Mouse (Mus musculus) embryo, embryonic 10.5 days (tissue): Measurements from ENCODE around the gene Minar1.

Experiments
- DNase-seq: peaks from one replicate; pipeline ENCODE4 v3.0.0-alpha.2; 2015; ENCODE audit warnings: low spot score

Minar1 gene

GRCm38 (mm10) chr9:89623006-89623760 lies at the start of gene Minar1:
Minar1 (minus strand) TSS chr9:89623125.
- peak; percentile 68 for DNase-seq

DNA sequence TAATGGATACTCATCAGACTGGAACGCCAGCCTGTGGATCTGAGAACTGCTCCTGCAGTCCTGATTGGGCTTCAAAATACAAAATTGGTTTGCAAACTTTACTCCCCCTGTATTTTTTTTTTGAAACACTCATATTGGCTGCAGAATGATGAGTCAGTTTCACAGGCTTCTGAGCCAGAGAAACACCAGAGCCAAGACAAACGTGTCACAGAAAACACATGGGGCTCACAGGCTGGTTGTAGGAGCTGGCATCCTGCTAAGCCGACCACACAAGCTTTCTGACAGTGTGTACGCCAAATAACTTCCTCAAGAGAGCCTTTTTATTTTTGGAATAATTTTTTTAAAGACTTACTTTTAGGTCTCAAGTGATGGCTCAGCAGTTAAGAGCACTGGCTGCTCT lies 47.0 kb upstream of the Minar1 start:
- DNase-seq, result no peak

DNA sequence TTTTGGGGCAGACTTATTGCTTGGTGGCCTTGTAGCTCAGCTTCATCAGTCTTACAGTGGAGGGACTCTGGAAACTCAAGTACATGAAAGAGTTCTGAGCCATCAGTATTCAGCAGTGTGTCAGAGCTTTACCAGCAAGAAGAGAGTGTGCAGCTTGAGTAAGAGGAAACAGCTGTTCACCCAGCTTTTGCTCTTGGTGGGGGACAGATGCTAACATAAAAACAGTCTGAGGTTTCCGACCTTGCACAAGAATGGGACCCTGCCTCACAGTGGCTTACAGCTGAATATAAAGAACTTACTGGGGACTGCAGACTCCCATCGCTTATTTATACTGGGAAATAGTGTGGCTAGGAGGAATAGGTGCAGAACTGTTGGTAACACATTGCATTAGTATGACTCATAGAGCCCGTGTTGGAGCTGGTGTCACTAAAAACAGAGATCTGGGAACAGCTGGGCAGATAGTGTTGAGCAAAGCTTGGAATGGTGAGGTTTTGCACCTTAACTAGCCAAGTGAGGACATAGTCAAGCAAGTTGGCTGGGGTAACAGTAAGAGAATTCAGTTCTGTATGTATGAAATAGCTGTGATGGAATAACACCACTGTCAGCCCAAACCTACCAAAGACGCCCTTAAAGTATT lies 44.5 kb upstream of the Minar1 start:
- no peak for DNase-seq

DNA sequence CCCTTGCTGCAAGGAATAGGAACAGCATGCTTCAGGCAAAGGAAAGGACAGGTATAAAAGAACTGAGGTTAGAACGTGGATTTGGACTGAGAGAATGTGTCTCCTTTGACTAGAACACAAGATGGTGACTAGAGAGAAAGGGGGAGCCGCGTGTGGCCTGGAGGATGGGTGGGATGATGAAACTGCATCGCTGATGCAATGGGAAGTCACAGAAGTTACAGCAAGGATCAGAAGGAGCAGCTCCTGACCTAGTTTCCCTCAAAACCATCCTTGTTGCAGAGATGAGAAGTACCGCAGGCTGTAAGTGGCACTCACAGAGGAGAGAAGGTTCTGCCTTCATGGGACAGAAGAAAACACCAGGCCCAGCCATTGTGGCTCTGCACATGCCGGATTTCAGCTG lies 28.0 kb upstream of the Minar1 start:
- DNase-seq, result no peak

DNA sequence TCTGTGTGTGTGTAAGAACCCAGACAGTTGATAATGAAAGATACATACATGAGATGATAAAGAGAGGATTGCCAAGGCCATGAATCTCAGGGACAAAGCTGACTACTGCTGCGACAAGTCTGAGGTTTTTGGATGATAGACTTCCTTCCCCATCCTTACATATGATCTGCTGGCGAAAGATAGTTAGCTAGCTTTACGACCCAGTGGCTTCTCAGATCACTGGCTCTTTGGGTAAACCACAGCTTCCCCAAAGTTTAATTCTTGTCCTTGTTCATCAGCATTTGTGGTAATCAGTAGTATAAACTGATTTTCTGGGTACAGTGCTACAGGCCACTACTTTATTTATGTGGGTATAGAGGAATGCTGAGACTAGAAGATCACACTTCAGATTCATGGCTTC lies 14.5 kb upstream of the Minar1 start:
- DNase-seq, result no peak

DNA sequence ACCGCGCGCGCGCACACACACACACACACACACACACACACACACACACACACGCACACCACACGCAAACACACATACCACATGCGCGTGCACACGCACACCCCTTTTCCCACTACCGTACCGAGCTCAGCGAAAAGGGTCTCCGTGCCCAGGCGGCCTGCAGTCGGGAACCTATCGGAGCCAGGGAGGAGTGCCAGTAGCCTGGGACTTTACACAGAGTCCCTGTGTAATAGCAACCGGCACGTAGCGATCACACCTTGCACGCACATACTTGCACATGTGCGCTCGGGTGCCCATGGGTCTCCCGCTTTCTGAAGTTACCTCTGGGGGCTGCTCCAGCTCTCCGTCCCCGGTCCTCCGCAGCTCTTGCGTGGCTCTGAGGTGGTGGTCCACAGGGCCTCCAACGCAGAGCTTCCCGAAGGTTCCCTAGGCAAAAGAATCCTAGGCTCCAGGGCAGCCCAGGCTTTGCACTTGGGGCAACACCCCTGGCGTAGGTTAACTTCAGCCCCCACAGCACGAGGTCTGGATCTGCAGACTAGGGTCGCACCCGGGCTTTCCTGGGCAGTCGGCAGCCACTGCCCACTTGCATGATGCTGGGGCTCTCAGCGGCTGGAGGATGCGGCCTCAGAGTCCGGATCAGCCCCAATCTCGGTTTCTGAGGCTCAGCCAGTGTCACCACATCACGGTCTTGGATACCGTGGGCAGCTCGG lies 474 bp downstream of the Minar1 start:
- DNase-seq, result peak; percentile 52

GRCm38 (mm10) chr9:89621750-89622149 lies 1.2 kb downstream of the Minar1 start:
- DNase-seq, result no peak

GRCm38 (mm10) chr9:89620347-89620746 lies 2.6 kb downstream of the Minar1 start:
- no peak for DNase-seq

DNA sequence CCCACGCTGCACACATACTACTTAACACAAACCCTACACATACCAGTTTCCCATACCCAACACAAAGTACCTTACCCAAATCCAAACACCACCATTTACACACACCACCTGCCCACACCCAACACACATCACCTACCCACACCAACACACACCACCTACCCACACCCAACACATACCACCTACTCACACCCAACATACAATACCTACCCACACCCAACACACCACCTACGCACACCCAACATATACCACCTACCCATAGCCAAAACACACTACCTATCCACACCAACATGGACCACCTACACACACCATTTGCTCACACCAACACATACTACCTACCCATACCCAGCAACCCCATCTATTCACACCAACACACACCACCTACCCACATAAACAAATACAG lies 6.0 kb downstream of the Minar1 start:
- DNase-seq, result no peak

DNA sequence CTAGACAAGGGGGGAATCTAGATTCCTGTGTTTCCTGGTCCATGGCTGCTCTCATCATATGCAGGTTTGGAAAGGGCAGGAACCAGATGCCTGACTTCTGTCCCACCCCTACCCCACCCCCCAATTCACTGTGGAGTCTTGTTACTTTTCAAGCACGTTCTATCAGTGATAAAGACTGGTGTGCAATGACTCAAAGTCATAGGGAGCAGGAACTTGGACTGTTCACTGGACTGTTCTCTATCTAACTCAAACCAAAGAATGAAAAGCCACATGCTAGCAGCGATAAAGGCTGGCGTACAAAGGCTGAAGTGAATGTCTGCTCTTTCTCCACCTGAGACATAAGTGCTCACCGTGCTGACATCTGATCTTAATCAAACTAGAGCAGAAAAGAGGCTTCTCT lies 12.3 kb downstream of the Minar1 start:
- no peak for DNase-seq

GRCm38 (mm10) chr9:89607321-89607720 lies 15.6 kb downstream of the Minar1 start:
- no peak for DNase-seq

- no peak for DNase-seq
Observed at GRCm38 (mm10) chr9:89606256-89606655, 16.7 kb downstream of the Minar1 start.

- no peak for DNase-seq
Observed at GRCm38 (mm10) chr9:89601891-89602290, 21.0 kb downstream of the Minar1 start.

GRCm38 (mm10) chr9:89600677-89601076 lies 22.2 kb downstream of the Minar1 start:
- no peak for DNase-seq

DNA sequence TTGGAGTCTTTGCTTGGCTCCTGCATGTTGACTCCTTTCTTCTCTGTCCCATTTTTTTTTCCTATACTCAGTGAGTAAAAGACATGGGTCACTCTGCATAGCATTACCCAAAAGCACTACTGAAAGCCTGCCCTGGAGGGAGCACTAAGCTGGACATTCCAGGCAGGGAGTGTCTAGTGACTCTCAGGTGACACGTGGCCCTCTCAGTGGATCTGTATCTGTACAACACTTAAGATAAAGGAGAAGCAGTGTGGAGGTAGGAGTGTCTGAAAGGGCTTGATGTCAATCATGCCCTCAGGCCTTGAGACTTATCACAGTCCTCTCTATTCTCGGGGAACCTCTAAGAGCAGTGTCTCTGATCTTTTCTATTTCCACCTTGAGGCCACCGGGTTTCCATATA lies 25.9 kb downstream of the Minar1 start:
- DNase-seq, result no peak

DNA sequence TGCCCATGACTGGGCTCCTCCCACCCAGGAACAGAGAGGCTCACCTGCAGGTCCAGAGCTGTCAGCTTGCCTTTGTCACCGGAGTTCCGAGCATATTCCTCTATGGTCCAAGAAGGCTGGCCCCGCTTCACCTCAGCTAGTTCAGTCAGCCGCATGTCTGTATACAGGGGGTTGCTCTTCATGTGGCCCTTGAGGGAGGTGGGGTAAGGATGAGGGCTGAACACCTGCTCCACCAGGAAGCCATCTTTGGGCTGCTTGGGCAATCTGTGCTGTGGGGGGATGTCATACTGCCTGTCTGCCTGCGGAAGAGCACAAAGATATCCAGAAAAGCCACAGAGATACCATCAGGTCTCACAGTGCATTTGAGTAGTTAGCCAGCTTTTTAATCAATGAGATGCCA lies 26.5 kb downstream of the Minar1 start:
- no peak for DNase-seq

DNA sequence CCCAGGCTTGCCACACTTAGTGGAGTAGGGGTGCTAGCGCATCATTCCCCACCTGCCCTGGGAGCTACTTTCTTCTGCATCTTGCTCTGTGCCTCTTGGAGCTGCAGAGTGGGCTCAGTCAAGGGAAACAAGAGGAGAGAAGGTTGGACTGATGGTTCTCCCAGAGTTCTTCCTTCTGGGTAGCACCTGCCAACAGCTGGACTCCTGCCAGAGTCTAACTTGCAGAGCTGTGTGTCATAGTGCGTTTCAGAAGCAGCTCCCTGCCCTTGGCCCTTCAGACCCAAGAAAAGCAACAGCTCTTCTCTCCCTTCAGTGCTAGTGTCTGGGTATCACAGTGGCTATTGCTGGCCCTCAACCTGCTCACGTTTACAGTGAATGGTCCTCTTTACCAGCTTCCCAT lies 30.5 kb downstream of the Minar1 start:
- DNase-seq, result no peak

DNA sequence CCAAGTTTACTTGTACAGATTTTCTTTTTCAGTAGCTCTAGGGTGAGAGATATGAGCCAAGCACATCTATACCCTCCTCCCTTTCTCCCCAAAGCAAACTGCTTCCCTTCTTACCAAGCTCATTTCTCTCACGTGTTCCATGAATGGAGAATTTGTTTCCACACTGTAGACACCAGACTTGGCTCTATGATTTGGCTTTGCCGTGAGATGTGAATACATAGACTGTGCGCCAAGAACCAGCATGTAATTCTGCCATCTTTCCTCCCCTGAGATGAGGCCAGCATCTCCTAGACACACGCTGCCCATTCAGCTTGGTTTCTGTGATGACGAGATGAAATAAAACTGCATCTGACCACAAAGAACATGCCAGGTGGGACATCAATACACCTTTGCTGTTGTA lies 44.5 kb downstream of the Minar1 start:
- DNase-seq, result no peak

DNA sequence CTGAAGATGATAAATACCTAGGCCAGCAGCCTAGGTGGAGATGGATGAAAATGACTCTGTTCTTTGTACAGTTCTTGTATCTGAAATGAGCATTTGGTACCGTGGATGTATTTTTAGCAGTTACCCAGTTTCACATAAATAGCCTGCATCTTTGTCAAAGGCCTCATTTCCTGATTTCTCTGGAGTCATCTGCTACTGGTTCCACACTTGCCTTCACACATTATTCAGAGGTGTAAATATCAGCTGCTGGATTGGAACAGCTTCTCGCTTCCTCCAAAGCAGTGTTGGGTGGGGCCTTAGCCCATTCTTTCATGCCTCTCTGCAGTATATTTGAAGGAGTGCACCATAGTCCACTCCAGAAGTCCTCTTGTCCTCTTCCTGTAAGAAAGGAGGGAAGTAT lies 70.3 kb downstream of the Minar1 start:
- DNase-seq, result no peak
